25 mouse cellular contexts compared by ENCODE assay signal in the genomic region with DNA sequence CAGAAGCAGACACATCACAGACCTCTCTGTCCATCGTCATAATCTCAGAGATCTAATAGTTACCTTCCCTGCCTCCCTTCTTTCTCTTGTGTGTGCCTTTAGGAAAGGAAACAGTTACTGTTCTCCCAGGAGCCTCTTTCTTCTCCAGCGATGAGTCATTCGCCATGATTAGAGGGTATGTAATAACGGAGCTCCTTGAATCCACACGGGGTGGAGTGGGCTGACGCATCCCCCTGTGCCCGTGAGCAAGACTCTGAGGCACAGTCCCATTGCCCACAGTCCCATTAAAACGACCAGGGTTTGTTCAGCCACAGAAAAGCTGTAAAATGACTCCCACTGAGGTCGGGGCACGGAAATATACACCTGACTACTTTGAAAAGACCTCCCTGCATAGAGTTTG.
"Had no signal": no experiment of that assay in that cellular context is flagged by ENCODE, and none has a peak within 500 bp of the region (broad histone marks: within the 10 kb centered on the region; RNA-seq: fewer than 3 reads in every experiment).

No protein-coding gene starts in this region.

- H3K4me2 ChIP-seq: heart, embryonic 11.5 days; heart, embryonic 13.5 days; heart, embryonic 15.5 days; hindbrain, embryonic 13.5 days; hindbrain, embryonic 15.5 days; kidney, embryonic 15.5 days; limb, embryonic 12.5 days; liver, embryonic 11.5 days; liver, embryonic 13.5 days had no signal

- H3K36me3 ChIP-seq: liver, embryonic 13.5 days had no signal

- H3K9me3 ChIP-seq: heart, embryonic 13.5 days; heart, embryonic 15.5 days; hindbrain, embryonic 13.5 days; hindbrain, embryonic 15.5 days; kidney, embryonic 15.5 days; limb, embryonic 10.5 days; limb, embryonic 12.5 days; liver, embryonic 13.5 days had no signal

- H3K4me1 ChIP-seq: liver, embryonic 13.5 days had no signal

- H3K9ac ChIP-seq: heart, embryonic 13.5 days; heart, embryonic 15.5 days; hindbrain, embryonic 13.5 days; hindbrain, embryonic 15.5 days; kidney, embryonic 15.5 days; limb, embryonic 12.5 days; liver, embryonic 13.5 days had no signal

- H3K27ac ChIP-seq: heart, embryonic 13.5 days; heart, embryonic 15.5 days; hindbrain, embryonic 13.5 days; hindbrain, embryonic 15.5 days; hindbrain, postnatal 0 days; kidney, embryonic 15.5 days; kidney, postnatal 0 days; left cerebral cortex, adult 2 months; limb, embryonic 10.5 days; limb, embryonic 12.5 days; liver, embryonic 13.5 days had no signal

- H3K27me3 ChIP-seq: heart, embryonic 13.5 days; heart, embryonic 15.5 days; hindbrain, embryonic 13.5 days; hindbrain, embryonic 15.5 days; kidney, embryonic 15.5 days; limb, embryonic 12.5 days; liver, embryonic 13.5 days had no signal

- H3K4me3 ChIP-seq: heart, embryonic 13.5 days; heart, embryonic 15.5 days; hindbrain, embryonic 13.5 days; hindbrain, embryonic 15.5 days; kidney, embryonic 15.5 days; left cerebral cortex, adult 2 months; limb, embryonic 10.5 days; limb, embryonic 12.5 days; liver, embryonic 13.5 days had no signal

- ATAC-seq: hindbrain, postnatal 0 days; intestine, embryonic 16.5 days had no signal

- DNase-seq: gastrocnemius, postnatal 14 days; gastrocnemius, postnatal 36 days; heart, adult 18-20 months; heart, postnatal 14 days; heart, postnatal 36 days; kidney, adult 11 months; kidney, adult 2 months; kidney, adult 9 months; kidney, postnatal 14 days; kidney, postnatal 36 days; liver; liver, embryonic 13.5 days had no signal
